Mouse (Mus musculus): ENCODE measurements around the gene Rdh16f1. TPM values are rescaled to one million over a fixed set of nuclear protein-coding genes. Genes with fewer than 3 reads are reported as not detected.

Gene Rdh16f1
- polyA plus RNA-seq, 1 experiment = not detected

DNA sequence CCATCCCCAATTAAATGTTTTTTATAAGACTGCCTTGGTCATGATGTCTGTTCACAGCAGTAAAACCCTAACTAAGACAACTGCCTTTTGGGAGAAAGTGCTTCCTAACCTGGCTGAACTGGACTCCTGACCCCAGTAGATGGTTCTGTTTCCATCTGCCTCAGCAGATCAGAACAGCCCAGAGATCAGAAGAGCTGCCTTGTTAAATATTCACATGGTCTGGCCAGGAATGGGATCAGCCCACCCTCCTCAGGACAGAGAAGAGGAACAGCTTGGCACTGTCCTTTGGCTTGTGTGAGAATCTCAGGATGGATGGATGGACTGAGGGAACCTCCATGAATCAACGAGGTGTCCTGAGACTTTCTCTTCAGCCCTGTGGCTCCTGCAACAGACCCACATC lies 39.7 kb downstream of the Rdh16f1 start:
- TF ChIP-seq GATA1 (IDR thresholded peaks at IDR 0.05; ENCODE audit: low read length) = no peak

DNA sequence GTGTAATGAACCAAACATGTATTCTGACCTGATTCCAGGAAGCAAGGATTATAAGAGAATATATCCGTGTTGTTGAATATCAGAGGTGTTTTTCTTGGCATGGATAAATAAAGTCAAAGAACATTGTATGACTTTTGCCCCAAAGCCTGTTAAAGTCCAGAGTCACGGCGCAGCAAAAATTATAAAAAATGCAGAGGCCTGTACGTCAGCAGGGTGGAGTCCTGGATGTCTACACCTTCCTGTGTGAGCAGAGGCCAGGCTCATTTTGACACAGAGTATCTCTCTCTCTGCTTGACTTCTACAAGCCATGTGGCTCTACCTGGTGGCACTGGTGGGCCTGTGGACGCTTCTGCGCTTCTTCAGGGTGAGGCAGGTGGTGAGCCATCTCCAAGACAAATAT lies 41.3 kb downstream of the Rdh16f1 start, which contains the start of gene Rdh16:
Gene Rdh16 (plus strand): TSS at position 262 of the 400 bp plus-strand sequence.
- TF ChIP-seq GATA1 (IDR thresholded peaks at IDR 0.05; ENCODE audit: low read length) = no peak

DNA sequence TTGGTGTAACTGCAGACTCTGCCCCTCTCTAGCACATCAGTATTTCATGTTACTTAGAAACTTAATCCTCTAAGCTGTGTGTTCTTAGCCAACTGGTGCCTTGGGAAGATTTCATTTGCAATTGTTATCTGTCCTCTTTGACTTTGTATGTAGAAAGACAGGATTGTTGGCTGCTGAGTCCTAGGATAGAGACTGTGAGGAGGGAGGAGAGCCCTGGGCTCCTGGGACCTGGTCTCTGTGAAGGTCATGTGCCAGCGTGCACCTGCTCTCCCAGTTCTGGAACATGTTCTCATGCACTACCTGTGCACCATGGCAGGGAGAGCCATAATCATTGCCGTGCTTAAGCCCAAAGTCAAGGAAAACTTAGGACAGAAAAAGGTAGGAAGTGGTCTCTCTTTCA lies 42.0 kb downstream of the Rdh16f1 start:
- TF ChIP-seq GATA1 (IDR thresholded peaks at IDR 0.05; ENCODE audit: low read length) = no peak

DNA sequence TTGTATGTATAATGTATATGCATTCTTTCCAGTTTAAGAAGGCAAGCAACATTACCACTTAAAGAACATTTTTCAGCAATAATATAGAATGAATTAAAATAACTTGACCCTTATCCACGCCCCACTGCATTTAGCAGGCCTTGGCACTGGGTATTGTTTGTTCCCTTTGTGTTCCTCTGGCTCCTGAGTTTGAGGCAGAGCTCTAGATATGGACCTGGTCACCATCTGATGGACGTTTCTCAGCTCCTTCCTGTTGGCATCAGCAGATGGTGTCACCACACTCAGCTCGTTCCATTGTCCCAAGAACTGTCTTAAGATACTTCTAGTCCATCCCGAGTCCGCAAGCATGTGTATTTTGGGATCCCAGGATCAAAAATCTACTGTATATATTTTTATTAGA lies 42.6 kb downstream of the Rdh16f1 start:
- no peak for TF ChIP-seq GATA1 (IDR thresholded peaks at IDR 0.05; ENCODE audit: low read length)

DNA sequence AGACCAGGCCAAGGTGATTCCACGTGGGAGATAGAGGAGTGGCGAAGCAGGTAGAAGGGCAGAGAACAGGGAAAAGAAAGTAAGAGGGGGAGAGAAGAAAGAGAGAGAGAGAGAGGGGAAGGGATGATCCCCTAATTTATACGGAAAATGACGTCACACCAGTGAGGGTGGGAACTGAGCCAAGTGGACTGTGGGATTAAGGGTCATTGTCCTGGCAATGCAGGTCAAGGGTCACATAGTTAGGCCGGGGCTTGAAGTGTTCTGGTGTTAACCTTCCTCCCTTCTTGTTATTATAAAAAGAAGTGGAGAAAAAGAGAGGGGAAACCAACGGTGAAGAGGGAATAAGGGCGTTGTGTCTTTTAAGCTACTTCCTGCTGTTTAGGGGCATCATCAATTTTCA lies 44.8 kb downstream of the Rdh16f1 start:
- TF ChIP-seq GATA1 (IDR thresholded peaks at IDR 0.05; ENCODE audit: low read length) = no peak

DNA sequence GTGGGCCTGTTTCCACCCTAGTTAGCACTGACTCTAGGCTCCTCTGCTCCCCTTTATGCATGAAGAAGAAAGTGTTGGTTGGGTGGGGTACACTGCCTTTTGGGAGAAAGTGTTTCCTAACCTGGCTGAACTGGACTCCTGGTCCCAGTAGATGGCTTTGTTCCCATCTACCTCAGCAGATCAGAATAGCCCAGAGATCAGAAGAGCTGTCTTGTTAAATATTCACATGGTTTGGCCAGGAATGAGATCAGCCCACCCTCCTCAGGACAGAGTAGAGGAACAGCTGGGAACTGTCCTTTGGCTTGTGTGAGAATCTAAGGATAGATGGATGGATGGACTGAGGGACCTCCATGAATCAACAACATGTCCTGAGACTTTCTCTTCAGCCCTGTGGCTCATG lies 56.3 kb downstream of the Rdh16f1 start:
- no peak for TF ChIP-seq GATA1 (IDR thresholded peaks at IDR 0.05; ENCODE audit: low read length)

DNA sequence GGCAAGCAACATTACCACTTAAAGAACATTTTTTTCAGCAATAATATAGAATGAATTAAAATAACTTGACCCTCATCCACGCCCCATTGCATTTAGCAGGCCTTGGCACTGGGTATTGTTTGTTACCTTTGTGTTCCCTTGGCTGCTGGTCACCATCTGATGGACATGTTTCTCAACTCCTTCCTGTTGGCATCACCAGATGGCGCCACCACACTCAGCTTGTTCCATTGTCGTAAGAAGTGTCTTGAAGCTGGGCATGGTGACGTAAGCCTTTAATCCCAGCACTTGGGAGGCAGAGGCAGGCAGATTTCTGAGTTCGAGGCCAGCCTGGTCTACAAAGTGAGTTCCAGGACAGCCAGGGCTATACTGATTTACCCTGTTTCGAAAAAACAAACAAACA lies 65.8 kb downstream of the Rdh16f1 start:
- no peak for TF ChIP-seq GATA1 (IDR thresholded peaks at IDR 0.05; ENCODE audit: low read length)

DNA sequence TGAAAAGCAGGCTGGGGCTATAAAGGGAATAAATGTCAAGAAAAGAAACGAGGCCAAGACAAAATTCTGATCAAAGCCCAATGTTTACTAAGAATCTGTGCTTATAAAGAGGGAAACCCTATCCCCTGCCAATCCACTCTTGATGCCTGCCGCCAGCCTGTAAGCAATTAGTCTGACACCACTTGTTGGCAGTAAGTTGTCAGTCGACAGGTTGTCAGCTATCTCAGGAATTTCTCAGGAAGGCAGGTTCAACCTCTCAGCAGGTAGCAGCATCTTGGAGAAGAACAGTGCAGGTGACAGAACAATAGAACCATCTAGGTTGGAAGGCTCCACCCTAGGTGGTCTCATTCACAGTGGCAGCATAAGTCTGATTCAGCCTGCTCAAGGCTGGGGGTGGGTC lies 69.5 kb downstream of the Rdh16f1 start:
- no peak for TF ChIP-seq GATA1 (IDR thresholded peaks at IDR 0.05; ENCODE audit: low read length)

DNA sequence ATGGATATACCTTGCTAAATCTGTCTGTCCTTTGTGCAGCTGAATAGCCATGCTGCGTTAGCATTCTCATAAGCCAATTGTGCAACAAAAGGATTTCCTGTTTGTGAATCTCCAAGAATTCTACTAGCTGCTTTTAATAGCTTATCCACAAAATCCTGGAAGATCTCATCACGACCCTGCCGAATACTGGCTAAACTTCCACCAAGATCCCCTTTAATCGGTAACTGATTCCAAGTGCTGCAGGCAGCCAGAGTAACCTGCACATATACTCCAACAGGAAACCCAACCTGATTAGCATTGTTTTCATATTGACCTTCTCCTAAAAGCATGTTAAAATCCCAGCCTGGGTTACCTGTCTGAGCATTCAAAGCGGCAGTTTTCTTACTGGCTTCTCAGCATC lies 75.7 kb downstream of the Rdh16f1 start:
- no peak for TF ChIP-seq GATA1 (IDR thresholded peaks at IDR 0.05; ENCODE audit: low read length)

DNA sequence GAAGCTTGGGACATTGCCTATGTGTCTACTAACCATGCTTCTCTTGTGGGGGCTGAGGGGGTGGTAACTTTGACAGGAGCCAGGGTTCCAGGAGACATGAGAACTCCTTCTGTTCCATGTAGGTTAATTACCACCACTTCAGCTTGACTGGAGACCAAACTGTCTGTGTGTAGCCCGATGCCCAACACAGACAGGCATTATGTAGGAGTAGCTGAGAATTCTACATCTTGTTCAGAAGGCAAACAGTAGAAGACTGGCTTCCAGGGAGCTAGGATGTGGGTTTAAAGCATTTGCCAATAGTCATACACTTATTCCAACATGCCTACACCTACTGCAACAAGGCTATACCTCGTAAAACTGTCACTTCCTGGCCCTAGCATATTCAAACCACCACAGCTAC lies 79.0 kb downstream of the Rdh16f1 start:
- no peak for TF ChIP-seq GATA1 (IDR thresholded peaks at IDR 0.05; ENCODE audit: low read length)

DNA sequence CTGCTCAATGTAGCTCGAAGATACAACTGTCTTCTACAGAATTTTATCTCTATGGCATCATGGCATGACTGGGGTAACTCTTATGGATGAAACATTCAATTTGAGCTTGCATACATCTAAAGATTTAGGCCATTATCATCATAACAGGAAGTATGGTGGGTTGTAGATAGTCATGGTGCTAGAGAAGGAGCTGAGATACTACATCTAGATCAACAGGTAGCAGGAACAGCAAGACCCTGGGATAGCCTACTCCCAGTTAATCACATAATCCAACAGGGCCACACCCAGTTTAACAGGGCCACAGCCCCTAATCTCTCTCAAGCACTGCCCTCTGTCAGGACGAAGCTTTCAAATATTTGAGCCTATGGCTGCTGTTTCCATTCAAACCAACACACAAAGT lies 81.2 kb downstream of the Rdh16f1 start:
- TF ChIP-seq GATA1 (IDR thresholded peaks at IDR 0.05; ENCODE audit: low read length) = peak; percentile 56

Other genes with a start within 250 kb of the Rdh16f1 start
- 530 and 621 TPM in 2 replicates for gene Ndufa4l2, start 244.8 kb upstream of the Rdh16f1 start, polyA plus RNA-seq (2012)
- 613 and 703 TPM in 2 replicates for gene Shmt2, start 237.3 kb upstream of the Rdh16f1 start, polyA plus RNA-seq (2012)
- 0.25 and 0.33 TPM in 2 replicates for gene Nxph4, start 225.2 kb upstream of the Rdh16f1 start, polyA plus RNA-seq (2012)
- 0.06 and 0.12 TPM in 2 replicates for gene Lrp1, start 138.6 kb upstream of the Rdh16f1 start, polyA plus RNA-seq (2012)
- gene Stat6, start 116.8 kb upstream of the Rdh16f1 start, polyA plus RNA-seq (2012) = 30.3 and 51.0 TPM in 2 replicates
- gene Nemp1, start 92.9 kb upstream of the Rdh16f1 start, polyA plus RNA-seq (2012) = 3.8 and 8.0 TPM in 2 replicates
- gene Nab2, start 91.2 kb upstream of the Rdh16f1 start, polyA plus RNA-seq (2012) = 68.1 and 76.8 TPM in 2 replicates
- gene Myo1a, start 54.6 kb upstream of the Rdh16f1 start, polyA plus RNA-seq (2012) = 0.05 TPM in 1 of 2 replicates, not detected in the other
- gene Tac2, start 35.3 kb upstream of the Rdh16f1 start, polyA plus RNA-seq (2012) = not detected in 2 replicates
- gene Zbtb39, start 20.2 kb upstream of the Rdh16f1 start, polyA plus RNA-seq (2012) = 3.1 and 3.4 TPM in 2 replicates
- gene Gpr182, start 8.1 kb upstream of the Rdh16f1 start, polyA plus RNA-seq (2012) = not detected in 2 replicates
- gene Rdh1, start 66 bp upstream of the Rdh16f1 start, polyA plus RNA-seq (2012) = not detected in 2 replicates
- gene Rdh9, start 16.6 kb downstream of the Rdh16f1 start, polyA plus RNA-seq (2012) = not detected in 2 replicates
- gene Rdh16, start 41.4 kb downstream of the Rdh16f1 start, polyA plus RNA-seq (2012) = not detected in 2 replicates
- gene Rdh19, start 90.1 kb downstream of the Rdh16f1 start, polyA plus RNA-seq (2012) = not detected in 2 replicates
- not detected in 2 replicates for gene Rdh16f2, start 106.7 kb downstream of the Rdh16f1 start, polyA plus RNA-seq (2012)
- not detected in 2 replicates for gene Rdh7, start 129.0 kb downstream of the Rdh16f1 start, polyA plus RNA-seq (2012)
- not detected in 2 replicates for gene Sdr9c7, start 138.7 kb downstream of the Rdh16f1 start, polyA plus RNA-seq (2012)
- not detected in 2 replicates for gene Hsd17b6, start 247.8 kb downstream of the Rdh16f1 start, polyA plus RNA-seq (2012)